Mouse (Mus musculus): Measurements from ENCODE around the gene Nthl1. TPM values are rescaled to one million over a fixed set of nuclear protein-coding genes. Genes with fewer than 3 reads are reported as not detected.

Gene Nthl1
- polyA plus RNA-seq, 1 experiment: 9.8 TPM

GRCm38 (mm10) chr17:24640119-24640518 is 7.6 kb downstream of the Nthl1 start:
- Histone ChIP-seq H3K27ac (ENCODE audit: control insufficient read depth, insufficient read depth, low read length) (no peak overlapping the region), H3K4me3 (ENCODE audit: control insufficient read depth, insufficient read depth, low read length) (no peak overlapping the region), H3K36me3 (ENCODE audit: control insufficient read depth, insufficient read depth, low read length) (no peaks in the 10 kb centered on the region), H3K27me3 (ENCODE audit: control insufficient read depth, insufficient read depth, low read length) (no peaks in the 10 kb centered on the region), H3K4me1 (replicated peaks; ENCODE audit: control insufficient read depth, insufficient read depth, low read length) (no peaks in the 10 kb centered on the region)
- DNase-seq: no peak
- 92% methylated on average over 7 of the region's 7 CpGs for WGBS
- TF ChIP-seq POLR2A (IDR thresholded peaks at IDR 0.05; ENCODE audit: control insufficient read depth, extremely low read depth, insufficient read depth, low read length, poor library complexity): no peak
- no peak for TF ChIP-seq CTCF (IDR thresholded peaks at IDR 0.05; ENCODE audit: borderline replicate concordance, control insufficient read depth, extremely low read depth, insufficient read depth, low read length, poor library complexity)

GRCm38 (mm10) chr17:24640581-24640980 is 8.1 kb downstream of the Nthl1 start:
- H3K27ac ChIP-seq (ENCODE audit: control insufficient read depth, insufficient read depth, low read length): no peak overlapping the region
- no peak for DNase-seq
- no peaks in the 10 kb centered on the region for H3K27me3 ChIP-seq (ENCODE audit: control insufficient read depth, insufficient read depth, low read length)
- H3K4me3 ChIP-seq (ENCODE audit: control insufficient read depth, insufficient read depth, low read length): no peak overlapping the region
- no peaks in the 10 kb centered on the region for H3K36me3 ChIP-seq (ENCODE audit: control insufficient read depth, insufficient read depth, low read length)
- 97% methylated on average over 15 of the region's 15 CpGs for WGBS
- no peaks in the 10 kb centered on the region for H3K4me1 ChIP-seq (replicated peaks; ENCODE audit: control insufficient read depth, insufficient read depth, low read length)
- TF ChIP-seq POLR2A (IDR thresholded peaks at IDR 0.05; ENCODE audit: control insufficient read depth, extremely low read depth, insufficient read depth, low read length, poor library complexity) (no peak), CTCF (IDR thresholded peaks at IDR 0.05; ENCODE audit: borderline replicate concordance, control insufficient read depth, extremely low read depth, insufficient read depth, low read length, poor library complexity) (no peak)

GRCm38 (mm10) chr17:24641944-24642343 is 9.5 kb downstream of the Nthl1 start:
- no peak for DNase-seq
- 97% methylated on average over 14 of the region's 14 CpGs for WGBS
- Histone ChIP-seq H3K4me1 (replicated peaks; ENCODE audit: control insufficient read depth, insufficient read depth, low read length) (no peaks in the 10 kb centered on the region), H3K27me3 (ENCODE audit: control insufficient read depth, insufficient read depth, low read length) (no peaks in the 10 kb centered on the region), H3K36me3 (ENCODE audit: control insufficient read depth, insufficient read depth, low read length) (no peaks in the 10 kb centered on the region), H3K4me3 (ENCODE audit: control insufficient read depth, insufficient read depth, low read length) (no peak overlapping the region), H3K27ac (ENCODE audit: control insufficient read depth, insufficient read depth, low read length) (no peak overlapping the region)
- TF ChIP-seq CTCF (IDR thresholded peaks at IDR 0.05; ENCODE audit: borderline replicate concordance, control insufficient read depth, extremely low read depth, insufficient read depth, low read length, poor library complexity) (no peak), POLR2A (IDR thresholded peaks at IDR 0.05; ENCODE audit: control insufficient read depth, extremely low read depth, insufficient read depth, low read length, poor library complexity) (no peak)

- 89% methylated on average over 6 of the region's 6 CpGs for WGBS
- Histone ChIP-seq H3K27me3 (ENCODE audit: control insufficient read depth, insufficient read depth, low read length) (no peaks in the 10 kb centered on the region), H3K36me3 (ENCODE audit: control insufficient read depth, insufficient read depth, low read length) (no peaks in the 10 kb centered on the region), H3K27ac (ENCODE audit: control insufficient read depth, insufficient read depth, low read length) (no peak overlapping the region), H3K4me3 (ENCODE audit: control insufficient read depth, insufficient read depth, low read length) (no peak overlapping the region), H3K4me1 (replicated peaks; ENCODE audit: control insufficient read depth, insufficient read depth, low read length) (no peaks in the 10 kb centered on the region)
- no peak for DNase-seq
- no peak for TF ChIP-seq CTCF (IDR thresholded peaks at IDR 0.05; ENCODE audit: borderline replicate concordance, control insufficient read depth, extremely low read depth, insufficient read depth, low read length, poor library complexity)
- TF ChIP-seq POLR2A (IDR thresholded peaks at IDR 0.05; ENCODE audit: control insufficient read depth, extremely low read depth, insufficient read depth, low read length, poor library complexity): no peak
These were observed 10.4 kb downstream of the Nthl1 start for GRCm38 (mm10) chr17:24642791-24643343.

GRCm38 (mm10) chr17:24644030-24644715 is 11.7 kb downstream of the Nthl1 start:
- H3K4me1 ChIP-seq (replicated peaks; ENCODE audit: control insufficient read depth, insufficient read depth, low read length): no peaks in the 10 kb centered on the region
- no peak overlapping the region for H3K27ac ChIP-seq (ENCODE audit: control insufficient read depth, insufficient read depth, low read length)
- no peak for TF ChIP-seq POLR2A (IDR thresholded peaks at IDR 0.05; ENCODE audit: control insufficient read depth, extremely low read depth, insufficient read depth, low read length, poor library complexity)
- no peak for TF ChIP-seq CTCF (IDR thresholded peaks at IDR 0.05; ENCODE audit: borderline replicate concordance, control insufficient read depth, extremely low read depth, insufficient read depth, low read length, poor library complexity)
- 87% methylated on average over 7 of the region's 7 CpGs for WGBS
- no peak overlapping the region for H3K4me3 ChIP-seq (ENCODE audit: control insufficient read depth, insufficient read depth, low read length)
- no peaks in the 10 kb centered on the region; the same call in 1 of the 2 replicates for H3K27me3 ChIP-seq (ENCODE audit: control insufficient read depth, insufficient read depth, low read length)
- DNase-seq: no peak
- no peaks in the 10 kb centered on the region for H3K36me3 ChIP-seq (ENCODE audit: control insufficient read depth, insufficient read depth, low read length)

GRCm38 (mm10) chr17:24644875-24645721 is 12.6 kb downstream of the Nthl1 start:
- no peak overlapping the region for H3K27ac ChIP-seq (ENCODE audit: control insufficient read depth, insufficient read depth, low read length)
- peaks cover 7% of the 10 kb centered on the region for H3K4me1 ChIP-seq (replicated peaks; ENCODE audit: control insufficient read depth, insufficient read depth, low read length)
- no peak overlapping the region for H3K4me3 ChIP-seq (ENCODE audit: control insufficient read depth, insufficient read depth, low read length)
- H3K36me3 ChIP-seq (ENCODE audit: control insufficient read depth, insufficient read depth, low read length): no peaks in the 10 kb centered on the region
- H3K27me3 ChIP-seq (ENCODE audit: control insufficient read depth, insufficient read depth, low read length): no peaks in the 10 kb centered on the region; the same call in 1 of the 2 replicates
- no peak for TF ChIP-seq POLR2A (IDR thresholded peaks at IDR 0.05; ENCODE audit: control insufficient read depth, extremely low read depth, insufficient read depth, low read length, poor library complexity)
- TF ChIP-seq CTCF (IDR thresholded peaks at IDR 0.05; ENCODE audit: borderline replicate concordance, control insufficient read depth, extremely low read depth, insufficient read depth, low read length, poor library complexity): no peak
- 91% methylated on average over 9 of the region's 9 CpGs for WGBS
- no peak for DNase-seq

All from thymus, adult 2 months (tissue).